In the genomic region with DNA sequence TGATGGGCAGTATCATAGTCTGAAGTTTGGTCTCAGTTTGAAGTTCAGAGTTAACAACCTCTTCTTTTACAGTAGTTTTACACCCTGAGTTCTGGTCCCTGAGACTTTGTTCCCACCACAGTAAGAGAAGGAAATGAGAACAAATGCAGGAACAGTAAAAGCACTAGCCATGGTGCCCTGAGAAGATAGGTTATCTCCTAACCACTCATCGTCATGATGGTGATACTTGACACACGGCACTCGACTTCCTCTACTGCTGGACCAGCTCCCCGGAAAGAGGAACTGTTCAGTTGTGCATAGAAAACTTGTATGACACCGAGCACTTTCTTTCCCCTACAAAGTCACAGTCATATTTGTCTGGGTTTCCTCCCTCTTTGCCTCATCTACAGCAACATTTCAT, we compare ENCODE assay signal across 12 mouse cellular contexts.
"Had no signal": no experiment of that assay in that cellular context is flagged by ENCODE, and none has a peak within 500 bp of the region (broad histone marks: within the 10 kb centered on the region; RNA-seq: fewer than 3 reads in every experiment).

No protein-coding gene starts in this region.

- H3K4me2 ChIP-seq: limb, embryonic 13.5 days; midbrain, embryonic 11.5 days; midbrain, embryonic 15.5 days; neural tube, embryonic 13.5 days had no signal

- H3K4me3 ChIP-seq: layer of hippocampus, adult 2 months; limb, embryonic 13.5 days; midbrain, embryonic 15.5 days; neural tube, embryonic 13.5 days had no signal

- H3K9ac ChIP-seq: limb, embryonic 13.5 days; liver, embryonic 14.5 days; midbrain, embryonic 15.5 days; neural tube, embryonic 13.5 days had no signal

- H3K4me1 ChIP-seq: limb, embryonic 13.5 days; midbrain, embryonic 15.5 days; neural tube, embryonic 13.5 days had no signal

- H3K9me3 ChIP-seq: limb, embryonic 13.5 days; midbrain, embryonic 15.5 days; neural tube, embryonic 13.5 days had no signal

- ATAC-seq: midbrain, embryonic 15.5 days had no signal

- H3K27ac ChIP-seq: layer of hippocampus, adult 2 months; limb, embryonic 13.5 days; liver, embryonic 14.5 days; midbrain, embryonic 15.5 days; neural tube, embryonic 13.5 days had no signal

- DNase-seq: kidney, postnatal 10 days; kidney, postnatal 4 days; left cerebral cortex, postnatal 4 days; lung, adult 18-20 months; retina, postnatal 1 day; thymus, postnatal 36 days had no signal

- H3K27me3 ChIP-seq: limb, embryonic 13.5 days; midbrain, embryonic 15.5 days; neural tube, embryonic 13.5 days had no signal

- H3K36me3 ChIP-seq: limb, embryonic 13.5 days; midbrain, embryonic 15.5 days; neural tube, embryonic 13.5 days had no signal
